Mouse (Mus musculus): Measurements from ENCODE around the gene H2al1k. TPM values are rescaled to one million over a fixed set of nuclear protein-coding genes. Genes with fewer than 3 reads are reported as not detected.

The H2al1k gene
- polyA plus RNA-seq, 1 experiment from 2014 or later = not detected

Other genes starting within 250 kb of the H2al1k start
- not detected in 2 replicates for gene 4930402K13Rik, start 246.1 kb upstream of the H2al1k start, polyA plus RNA-seq (2015; fragmentation: Nextera tagmentation; extraction: Ambion mirVana)
- 0.93 and 1.1 TPM in 2 replicates for gene Lancl3, start 150.7 kb upstream of the H2al1k start, polyA plus RNA-seq (2015; fragmentation: Nextera tagmentation; extraction: Ambion mirVana)
- gene Gm14862, start 93.7 kb upstream of the H2al1k start, polyA plus RNA-seq (2015; fragmentation: Nextera tagmentation; extraction: Ambion mirVana) = not detected in 2 replicates
- 2.2 and 2.7 TPM in 2 replicates for gene Xk, start 77.9 kb upstream of the H2al1k start, polyA plus RNA-seq (2015; fragmentation: Nextera tagmentation; extraction: Ambion mirVana)
- gene H2al1m, start 66.9 kb upstream of the H2al1k start, polyA plus RNA-seq (2015; fragmentation: Nextera tagmentation; extraction: Ambion mirVana) = not detected in 2 replicates
- gene Cybb, start 137.1 kb downstream of the H2al1k start, polyA plus RNA-seq (2015; fragmentation: Nextera tagmentation; extraction: Ambion mirVana) = 4.6 and 5.0 TPM in 2 replicates
- not detected in 2 replicates for gene H2al1o, start 221.8 kb downstream of the H2al1k start, polyA plus RNA-seq (2015; fragmentation: Nextera tagmentation; extraction: Ambion mirVana)